Mouse (Mus musculus): ENCODE data around the gene Aqp6. TPM values are rescaled to one million over a fixed set of nuclear protein-coding genes. Genes with fewer than 3 reads are reported as not detected.

Gene Aqp6
- polyA plus RNA-seq, 1 experiment from 2014 or later = 0.28 TPM

GRCm38 (mm10) chr15:99648326-99648725 lies 47.1 kb downstream of the Aqp6 start:
- Histone ChIP-seq H3K27ac (ENCODE audit: low read length) (peak overlapping the region; percentile 68), H3K27me3 (ENCODE audit: control insufficient read depth, insufficient read depth, low read depth, low read length) (no peaks in the 10 kb centered on the region), H3K4me3 (ENCODE audit: low read depth, low read length) (no peak overlapping the region), H3K36me3 (ENCODE audit: control insufficient read depth, insufficient read depth, low read length) (no peaks in the 10 kb centered on the region), H3K9ac (ENCODE audit: low read depth, low read length) (peak overlapping the region; percentile 49), H3K9me3 (replicated peaks; ENCODE audit: control insufficient read depth, low read length, poor library complexity, severe bottlenecking) (no peaks in the 10 kb centered on the region), H3K4me1 (ENCODE audit: control insufficient read depth, insufficient read depth, low read length) (peaks cover 42% of the 10 kb centered on the region), H3K4me2 (ENCODE audit: low read length) (peak overlapping the region; percentile 18; the same call in 1 of the 2 replicates)
- ATAC-seq = no peak
- 4% methylated on average over 4 of the region's 4 CpGs for WGBS

GRCm38 (mm10) chr15:99649067-99649761 lies 48.0 kb downstream of the Aqp6 start:
- H3K4me2 ChIP-seq (ENCODE audit: low read length) = peak overlapping the region; percentile 24
- 0 out of 2 replicates have a peak overlapping the region, but pooled peaks have one; percentile 35 for H3K27ac ChIP-seq (ENCODE audit: low read length)
- H3K4me3 ChIP-seq (ENCODE audit: low read depth, low read length) = no peak overlapping the region
- H3K4me1 ChIP-seq (ENCODE audit: control insufficient read depth, insufficient read depth, low read length) = peaks cover 45% of the 10 kb centered on the region
- WGBS = 24% methylated on average over 6 of the region's 6 CpGs
- no peak overlapping the region for H3K9ac ChIP-seq (ENCODE audit: low read depth, low read length)
- H3K36me3 ChIP-seq (ENCODE audit: control insufficient read depth, insufficient read depth, low read length) = no peaks in the 10 kb centered on the region
- H3K9me3 ChIP-seq (replicated peaks; ENCODE audit: control insufficient read depth, low read length, poor library complexity, severe bottlenecking) = no peaks in the 10 kb centered on the region
- ATAC-seq = no peak
- H3K27me3 ChIP-seq (ENCODE audit: control insufficient read depth, insufficient read depth, low read depth, low read length) = peaks cover 3% of the 10 kb centered on the region; the same call in 1 of the 2 replicates

GRCm38 (mm10) chr15:99650304-99650703 lies 49.1 kb downstream of the Aqp6 start:
- H3K27ac ChIP-seq (ENCODE audit: low read length) = no peak overlapping the region
- peak overlapping the region; percentile 88 for H3K4me2 ChIP-seq (ENCODE audit: low read length)
- H3K4me1 ChIP-seq (ENCODE audit: control insufficient read depth, insufficient read depth, low read length) = peaks cover 39% of the 10 kb centered on the region
- 51% methylated on average over 2 of the region's 2 CpGs for WGBS
- no peaks in the 10 kb centered on the region for H3K9me3 ChIP-seq (replicated peaks; ENCODE audit: control insufficient read depth, low read length, poor library complexity, severe bottlenecking)
- no peak for ATAC-seq
- peak overlapping the region; percentile 32; the same call in 1 of the 2 replicates for H3K9ac ChIP-seq (ENCODE audit: low read depth, low read length)
- peak overlapping the region; percentile 74 for H3K4me3 ChIP-seq (ENCODE audit: low read depth, low read length)
- peaks cover 12% of the 10 kb centered on the region; the same call in 1 of the 2 replicates for H3K27me3 ChIP-seq (ENCODE audit: control insufficient read depth, insufficient read depth, low read depth, low read length)
- no peaks in the 10 kb centered on the region for H3K36me3 ChIP-seq (ENCODE audit: control insufficient read depth, insufficient read depth, low read length)

- peak within 1 kb of the TSS; percentile 74 for H3K9ac ChIP-seq (ENCODE audit: low read depth, low read length)
- H3K36me3 ChIP-seq (ENCODE audit: control insufficient read depth, insufficient read depth, low read length) = no peaks in the 10 kb centered on the region
- peak within 1 kb of the TSS; percentile 88 for H3K4me2 ChIP-seq (ENCODE audit: low read length)
- no peak within 1 kb of the TSS for H3K27ac ChIP-seq (ENCODE audit: low read length)
- under 1% methylated on average over 60 of the region's 68 CpGs for WGBS
- H3K4me3 ChIP-seq (ENCODE audit: low read depth, low read length) = peak within 1 kb of the TSS; percentile 74
- H3K27me3 ChIP-seq (ENCODE audit: control insufficient read depth, insufficient read depth, low read depth, low read length) = peaks cover 12% of the 10 kb centered on the region; the same call in 1 of the 2 replicates
- peak; percentile 94 for ATAC-seq
- H3K4me1 ChIP-seq (ENCODE audit: control insufficient read depth, insufficient read depth, low read length) = peaks cover 36% of the 10 kb centered on the region
- no peaks in the 10 kb centered on the region for H3K9me3 ChIP-seq (replicated peaks; ENCODE audit: control insufficient read depth, low read length, poor library complexity, severe bottlenecking)
Observed at GRCm38 (mm10) chr15:99651163-99651872, 50.1 kb downstream of the Aqp6 start, which contains the start of gene Racgap1. Racgap1 (minus strand) TSS chr15:99651656.

- Histone ChIP-seq H3K27ac (ENCODE audit: low read length) (no peak overlapping the region), H3K4me3 (ENCODE audit: low read depth, low read length) (peak overlapping the region; percentile 74)
- peak; percentile 16 for ATAC-seq
Observed at GRCm38 (mm10) chr15:99651984-99652872, 51.0 kb downstream of the Aqp6 start.

GRCm38 (mm10) chr15:99653291-99653690 lies 52.1 kb downstream of the Aqp6 start:
- no peak overlapping the region for H3K9ac ChIP-seq (ENCODE audit: low read depth, low read length)
- H3K4me3 ChIP-seq (ENCODE audit: low read depth, low read length) = no peak overlapping the region; the same call in 1 of the 2 replicates
- ATAC-seq = no peak
- peaks cover 12% of the 10 kb centered on the region; the same call in 1 of the 2 replicates for H3K27me3 ChIP-seq (ENCODE audit: control insufficient read depth, insufficient read depth, low read depth, low read length)
- peaks cover 28% of the 10 kb centered on the region for H3K4me1 ChIP-seq (ENCODE audit: control insufficient read depth, insufficient read depth, low read length)
- H3K27ac ChIP-seq (ENCODE audit: low read length) = no peak overlapping the region
- no peaks in the 10 kb centered on the region for H3K9me3 ChIP-seq (replicated peaks; ENCODE audit: control insufficient read depth, low read length, poor library complexity, severe bottlenecking)
- peak overlapping the region; percentile 27 for H3K4me2 ChIP-seq (ENCODE audit: low read length)
- no peaks in the 10 kb centered on the region for H3K36me3 ChIP-seq (ENCODE audit: control insufficient read depth, insufficient read depth, low read length)
- 14% methylated on average over 8 of the region's 8 CpGs for WGBS

More at GRCm38 (mm10) chr15:99651984-99652872, 51.0 kb downstream of the Aqp6 start:
- Histone ChIP-seq H3K9ac (ENCODE audit: low read depth, low read length) (peak overlapping the region; percentile 44; the same call in 1 of the 2 replicates), H3K4me2 (ENCODE audit: low read length) (peak overlapping the region; percentile 57), H3K27me3 (ENCODE audit: control insufficient read depth, insufficient read depth, low read depth, low read length) (peaks cover 12% of the 10 kb centered on the region; the same call in 1 of the 2 replicates), H3K9me3 (replicated peaks; ENCODE audit: control insufficient read depth, low read length, poor library complexity, severe bottlenecking) (no peaks in the 10 kb centered on the region), H3K4me1 (ENCODE audit: control insufficient read depth, insufficient read depth, low read length) (peaks cover 37% of the 10 kb centered on the region), H3K36me3 (ENCODE audit: control insufficient read depth, insufficient read depth, low read length) (no peaks in the 10 kb centered on the region)
- WGBS = 80% methylated on average over 10 of the region's 10 CpGs

- Histone ChIP-seq H3K27me3 (ENCODE audit: control insufficient read depth, insufficient read depth, low read depth, low read length) (peaks cover 12% of the 10 kb centered on the region; the same call in 1 of the 2 replicates), H3K4me1 (ENCODE audit: control insufficient read depth, insufficient read depth, low read length) (peaks cover 25% of the 10 kb centered on the region), H3K27ac (ENCODE audit: low read length) (no peak overlapping the region), H3K36me3 (ENCODE audit: control insufficient read depth, insufficient read depth, low read length) (no peaks in the 10 kb centered on the region), H3K9me3 (replicated peaks; ENCODE audit: control insufficient read depth, low read length, poor library complexity, severe bottlenecking) (no peaks in the 10 kb centered on the region), H3K4me3 (ENCODE audit: low read depth, low read length) (peak overlapping the region; percentile 1; the same call in 1 of the 2 replicates), H3K4me2 (ENCODE audit: low read length) (peak overlapping the region; percentile 27), H3K9ac (ENCODE audit: low read depth, low read length) (peak overlapping the region; percentile 32)
- ATAC-seq = no peak
- WGBS = 4% methylated on average over 21 of the region's 21 CpGs
Observed at GRCm38 (mm10) chr15:99653876-99654275, 52.7 kb downstream of the Aqp6 start.
